ENCODE assay signal across 12 mouse cellular contexts in genomic region chr2:122164293-122164692, GRCm38 (mm10). TPM values are rescaled to one million over a fixed set of nuclear protein-coding genes. Genes with fewer than 3 reads are reported as not detected.
A peak's percentile ranks its signal among the peaks of the same experiment; 100 is the strongest.
DNase-seq lines count a peak whose midpoint lies in the region; ATAC-seq and TF ChIP-seq lines count a peak whose summit lies in the region.
"Had no signal": no experiment of that assay in that cellular context is flagged by ENCODE, and none has a peak within 500 bp of the region (broad histone marks: within the 10 kb centered on the region; RNA-seq: fewer than 3 reads in every experiment).

No protein-coding gene starts in this region.

- DNase-seq in limb, embryonic 14.5 days (ENCODE audit: low spot score), result no peak
- DNase-seq in limb, embryonic 10.5 days (ENCODE audit: low spot score), result no peak
- no peak for DNase-seq in thymus, postnatal 10 days (ENCODE audit: low spot score in 2 of 2)
- DNase-seq in kidney, postnatal 25 days, result no peak
- DNase-seq: embryo, embryonic 11 days; thymus, postnatal 4 days had no signal

- no peaks in the 10 kb centered on the region for H3K27me3 ChIP-seq in limb, embryonic 14.5 days (ENCODE audit: control insufficient read depth, insufficient read depth, low read length)
- no peaks in the 10 kb centered on the region for H3K27me3 ChIP-seq in limb, embryonic 10.5 days (ENCODE audit: low read depth, poor library complexity, severe bottlenecking)
- H3K27me3 ChIP-seq in E14TG2a.4 (ENCODE audit: insufficient read depth, low read length) (0 out of 2 replicates have a peak, but pooled peaks cover 9% of the 10 kb centered on the region), myocyte (ENCODE audit: control insufficient read depth, insufficient read depth, insufficient read length) (no peaks in the 10 kb centered on the region)

- peak overlapping the region; percentile 29; the same call in 1 of the 2 replicates for H3K27ac ChIP-seq in limb, embryonic 14.5 days (replicated peaks; ENCODE audit: low read depth, low read length)
- no peak overlapping the region for H3K27ac ChIP-seq in limb, embryonic 10.5 days
- H3K27ac ChIP-seq: hindbrain, postnatal 0 days; midbrain, embryonic 10.5 days had no signal

- no peak for TF ChIP-seq CTCF in E14TG2a.4 (conservative IDR thresholded peaks at IDR 0.05; ENCODE audit: low read length)

- H3K79me2 ChIP-seq in myocyte (ENCODE audit: control insufficient read depth, insufficient read depth), result no peaks in the 10 kb centered on the region

- 73% methylated on average over 11 of the region's 11 CpGs for WGBS in limb, embryonic 14.5 days
- 87% methylated on average over 11 of the region's 11 CpGs for WGBS in limb, embryonic 10.5 days

- no peak overlapping the region for H3K4me3 ChIP-seq in limb, embryonic 14.5 days (replicated peaks; ENCODE audit: low read length)
- H3K4me3 ChIP-seq in limb, embryonic 10.5 days, result no peak overlapping the region
- H3K4me3 ChIP-seq in E14TG2a.4 (replicated peaks; ENCODE audit: low read length), result 0 out of 2 replicates have a peak overlapping the region, but pooled peaks have one; percentile 7
- peak overlapping the region; percentile 5 for H3K4me3 ChIP-seq in myocyte
- H3K4me3 ChIP-seq: midbrain, embryonic 10.5 days had no signal

- H3K36me3 ChIP-seq in limb, embryonic 14.5 days (ENCODE audit: control insufficient read depth, insufficient read depth, low read length), result no peaks in the 10 kb centered on the region
- H3K36me3 ChIP-seq in limb, embryonic 10.5 days, result no peaks in the 10 kb centered on the region
- no peaks in the 10 kb centered on the region for H3K36me3 ChIP-seq in E14TG2a.4 (ENCODE audit: insufficient read depth, low read length)
- H3K36me3 ChIP-seq in myocyte (ENCODE audit: control insufficient read depth, insufficient read depth), result no peaks in the 10 kb centered on the region
- H3K36me3 ChIP-seq: midbrain, embryonic 10.5 days had no signal

- 0 out of 2 replicates have a peak, but pooled peaks cover 4% of the 10 kb centered on the region for H3K4me1 ChIP-seq in limb, embryonic 14.5 days (ENCODE audit: control insufficient read depth, insufficient read depth, low read length)
- peaks cover 6% of the 10 kb centered on the region for H3K4me1 ChIP-seq in limb, embryonic 10.5 days
- H3K4me1 ChIP-seq in E14TG2a.4 (replicated peaks; ENCODE audit: low read depth, low read length), result peaks cover 20% of the 10 kb centered on the region

- H3K9me3 ChIP-seq in limb, embryonic 14.5 days (ENCODE audit: control insufficient read depth, low read length), result no peaks in the 10 kb centered on the region
- H3K9me3 ChIP-seq in limb, embryonic 10.5 days (replicated peaks), result no peaks in the 10 kb centered on the region
- no peaks in the 10 kb centered on the region for H3K9me3 ChIP-seq in E14TG2a.4 (ENCODE audit: low read length)
- H3K9me3 ChIP-seq: midbrain, embryonic 10.5 days had no signal

- H3K9ac ChIP-seq in limb, embryonic 14.5 days (ENCODE audit: low read depth, low read length, severe bottlenecking), result no peak overlapping the region

- no peak for TF ChIP-seq POLR2A in limb, embryonic 14.5 days (IDR thresholded peaks at IDR 0.05; ENCODE audit: borderline replicate concordance, extremely low read depth, insufficient read depth, insufficient read length)
- peak; percentile 20 for TF ChIP-seq POLR2A in myocyte (IDR thresholded peaks at IDR 0.05; ENCODE audit: insufficient read length, low read depth)

- ATAC-seq in limb, embryonic 14.5 days (ENCODE audit: low FRiP score, low read depth), result no peak
- peak; percentile 86 for ATAC-seq in common myeloid progenitor, adult 5-6 weeks (replicated peaks; ENCODE audit: low read depth, poor library complexity, severe bottlenecking)
- ATAC-seq: hindbrain, postnatal 0 days had no signal

- H3K4me2 ChIP-seq in limb, embryonic 14.5 days (replicated peaks; ENCODE audit: low read depth, low read length, severe bottlenecking), result no peak overlapping the region
- H3K4me2 ChIP-seq in myocyte (ENCODE audit: low read depth), result peak overlapping the region; percentile 83

- H3ac ChIP-seq in myocyte (ENCODE audit: control insufficient read depth, insufficient read length), result no peak overlapping the region

TF ChIP-seq in myocyte, 11 proteins besides CTCF, POLR2A, EP300 and RAD21:
- no peak for TF ChIP-seq MAX (IDR thresholded peaks at IDR 0.05; ENCODE audit: low read depth)
- TF ChIP-seq MYOG (IDR thresholded peaks at IDR 0.05; ENCODE audit: control insufficient read depth in 1 of 3, insufficient read depth in 1 of 3, insufficient read length in 2 of 3, low read depth in 2 of 3), result no peak
- no peak for TF ChIP-seq REST (IDR thresholded peaks at IDR 0.05; ENCODE audit: insufficient read depth, insufficient read length)
- no peak for TF ChIP-seq TCF12 (IDR thresholded peaks at IDR 0.05; ENCODE audit: insufficient read depth, poor library complexity, severe bottlenecking)
- no peak for TF ChIP-seq SRF (IDR thresholded peaks at IDR 0.05; ENCODE audit: control insufficient read depth, insufficient read length, low read depth)
- TF ChIP-seq CEBPB (IDR thresholded peaks at IDR 0.05; ENCODE audit: insufficient read depth, poor library complexity, severe bottlenecking), result no peak
- no peak for TF ChIP-seq TCF3 (IDR thresholded peaks at IDR 0.05; ENCODE audit: insufficient read length, low read depth)
- no peak for TF ChIP-seq MYOD1 (IDR thresholded peaks at IDR 0.05; ENCODE audit: control insufficient read depth in 1 of 3, insufficient read length in 2 of 3, low read depth in 2 of 3)
- TF ChIP-seq USF1 (IDR thresholded peaks at IDR 0.05; ENCODE audit: low read depth), result no peak
- no peak for TF ChIP-seq E2F4 (IDR thresholded peaks at IDR 0.05; ENCODE audit: insufficient read depth)
- no peak for TF ChIP-seq POLR2AphosphoS2 (IDR thresholded peaks at IDR 0.05; ENCODE audit: insufficient read length, low read depth)

RNA-seq across cellular contexts. Expression of gene Trim69, which starts 3.8 kb away (rescaled TPM):
- polyA plus RNA-seq in limb, embryonic 14.5 days (2012; rRNA removed), result 0.08 and 0.17 TPM in 2 replicates
- polyA plus RNA-seq in limb, embryonic 14.5 days (2014; fragmentation: Nextera tagmentation; extraction: Ambion mirVana), result not detected in 2 replicates
- 0.08 TPM in 1 of 2 replicates, not detected in the other for polyA plus RNA-seq in limb, embryonic 10.5 days (2016; fragmentation: Nextera tagmentation; extraction: Ambion mirVana)
- total RNA-seq in common myeloid progenitor, adult 5-6 weeks (2017), result not detected in 2 replicates
- polyA plus RNA-seq in myocyte (2012; fragmentation: generic; extraction: Trizol), result 0.04 TPM
- total RNA-seq: hindbrain, postnatal 0 days; layer of hippocampus, postnatal 14 days had no signal
- polyA plus RNA-seq: hindbrain, postnatal 0 days; midbrain, embryonic 10.5 days had no signal

RNA-seq across cellular contexts. Expression of gene B2m, which starts 16.8 kb away (rescaled TPM):
- 125 and 145 TPM in 2 replicates for polyA plus RNA-seq in limb, embryonic 14.5 days (2012; rRNA removed)
- 298 and 308 TPM in 2 replicates for polyA plus RNA-seq in limb, embryonic 14.5 days (2014; fragmentation: Nextera tagmentation; extraction: Ambion mirVana)
- polyA plus RNA-seq in limb, embryonic 10.5 days (2016; fragmentation: Nextera tagmentation; extraction: Ambion mirVana), result 73.7 and 87.1 TPM in 2 replicates
- 2,084 and 2,334 TPM in 2 replicates for total RNA-seq in common myeloid progenitor, adult 5-6 weeks (2017)
- 321 TPM for polyA plus RNA-seq in myocyte (2012; fragmentation: generic; extraction: Trizol)

RNA-seq across cellular contexts. Expression of gene Patl2, which starts 21.7 kb away (rescaled TPM):
- 0.03 and 0.04 TPM in 2 replicates for polyA plus RNA-seq in limb, embryonic 14.5 days (2012; rRNA removed)
- 0.17 TPM in 1 of 2 replicates, not detected in the other for polyA plus RNA-seq in limb, embryonic 14.5 days (2014; fragmentation: Nextera tagmentation; extraction: Ambion mirVana)
- not detected in 2 replicates for polyA plus RNA-seq in limb, embryonic 10.5 days (2016; fragmentation: Nextera tagmentation; extraction: Ambion mirVana)
- not detected in 2 replicates for total RNA-seq in common myeloid progenitor, adult 5-6 weeks (2017)
- 0.07 TPM for polyA plus RNA-seq in myocyte (2012; fragmentation: generic; extraction: Trizol)
- total RNA-seq: hindbrain, postnatal 0 days had no signal
- polyA plus RNA-seq: midbrain, embryonic 10.5 days had no signal

RNA-seq across cellular contexts. Expression of gene Terb2, which starts 21.8 kb away (rescaled TPM):
- polyA plus RNA-seq in limb, embryonic 14.5 days (2012; rRNA removed), result not detected in 2 replicates
- polyA plus RNA-seq in limb, embryonic 14.5 days (2014; fragmentation: Nextera tagmentation; extraction: Ambion mirVana), result not detected in 2 replicates
- not detected in 2 replicates for polyA plus RNA-seq in limb, embryonic 10.5 days (2016; fragmentation: Nextera tagmentation; extraction: Ambion mirVana)
- total RNA-seq in common myeloid progenitor, adult 5-6 weeks (2017), result not detected in 2 replicates
- not detected for polyA plus RNA-seq in myocyte (2012; fragmentation: generic; extraction: Trizol)
- total RNA-seq: hindbrain, postnatal 0 days; layer of hippocampus, postnatal 14 days had no signal
- polyA plus RNA-seq: hindbrain, postnatal 0 days; midbrain, embryonic 10.5 days had no signal

RNA-seq across cellular contexts. Expression of gene Spg11, which starts 46.1 kb away (rescaled TPM):
- polyA plus RNA-seq in limb, embryonic 14.5 days (2012; rRNA removed), result 11.4 and 13.6 TPM in 2 replicates
- polyA plus RNA-seq in limb, embryonic 14.5 days (2014; fragmentation: Nextera tagmentation; extraction: Ambion mirVana), result 8.7 and 10.5 TPM in 2 replicates
- 9.8 and 12.1 TPM in 2 replicates for polyA plus RNA-seq in limb, embryonic 10.5 days (2016; fragmentation: Nextera tagmentation; extraction: Ambion mirVana)
- total RNA-seq in common myeloid progenitor, adult 5-6 weeks (2017), result 13.8 and 15.2 TPM in 2 replicates
- 5.8 TPM for polyA plus RNA-seq in myocyte (2012; fragmentation: generic; extraction: Trizol)

Comparison
In these comparisons a context has a peak if more than half of its experiments do, and no peak if none do; other contexts are left out.
1. H3K4me3 ChIP-seq: peak in E14TG2a.4 (single experiment) and myocyte (single experiment); none in limb, embryonic 14.5 days (single experiment) and limb, embryonic 10.5 days (single experiment).